Mouse (Mus musculus) cerebellum, adult 2 months (tissue): ENCODE measurements around the gene Gm20521.

Experiments
- CTCF ChIP-seq: fragments of 200-500 bp; IDR thresholded peaks from 2 replicates; pipeline ENCODE4 v1.5.1; 2011; ENCODE audit warnings: low read depth, mild to moderate bottlenecking, control low read depth, low read length, moderate library complexity, borderline replicate concordance; ENCODE audit not compliant: insufficient read depth
- POLR2A ChIP-seq: fragments of 200-500 bp; IDR thresholded peaks from 2 replicates; pipeline ENCODE4 v1.6.1; 2011; ENCODE audit warnings: low read length, control low read depth, borderline replicate concordance; ENCODE audit not compliant: insufficient read depth

- TF ChIP-seq CTCF (no peak), POLR2A (no peak)
These were observed 29.0 kb downstream of the Gm20521 start for GRCm38 (mm10) chr14:54912109-54912850.
